Mouse (Mus musculus) heart, embryonic 16.5 days (tissue): ENCODE measurements around the gene Serpinb6c. TPM values are rescaled to one million over a fixed set of nuclear protein-coding genes. Genes with fewer than 3 reads are reported as not detected.

Source experiments
- ATAC-seq: fragments of 200-750 bp; cut with Nextera tagmentation; replicated peaks from 2 replicates; pipeline ENCODE4 v1.8.0; 2017; ENCODE audit warnings: moderate number of reproducible peaks; ENCODE audit not compliant: insufficient read depth, low FRiP score; ENCODE audit errors: extremely low read depth
- H3K27ac ChIP-seq: fragments of 300-500 bp; sonication (generic); 2 replicates; pipeline ENCODE4 v1.5.1; 2014; ENCODE audit warnings: mild to moderate bottlenecking, low read length, control low read depth, moderate library complexity
- H3K27me3 ChIP-seq: fragments of 300-500 bp; sonication (generic); 2 replicates; pipeline ENCODE4 v1.6.1; 2014; ENCODE audit warnings: low read length, mixed read lengths; ENCODE audit not compliant: control insufficient read depth, insufficient read depth
- H3K36me3 ChIP-seq: fragments of 300-500 bp; sonication (generic); 2 replicates; pipeline ENCODE4 v1.6.1; 2014; ENCODE audit not compliant: control insufficient read depth, insufficient read depth
- H3K4me1 ChIP-seq: fragments of 300-500 bp; sonication (generic); 2 replicates; pipeline ENCODE4 v1.6.1; 2014; ENCODE audit warnings: low read length, mixed read lengths; ENCODE audit not compliant: control insufficient read depth, insufficient read depth
- H3K4me2 ChIP-seq: fragments of 300-500 bp; sonication (generic); 2 replicates; pipeline ENCODE4 v1.6.1; 2014; ENCODE audit warnings: low read depth, mild to moderate bottlenecking, control low read depth, low read length
- H3K4me3 ChIP-seq: fragments of 300-500 bp; sonication (generic); 2 replicates; pipeline ENCODE4 v1.5.1; 2014; ENCODE audit warnings: mild to moderate bottlenecking, control low read depth, low read length
- H3K9ac ChIP-seq: fragments of 300-500 bp; sonication (generic); 2 replicates; pipeline ENCODE4 v1.6.1; 2014; ENCODE audit warnings: low read length, control low read depth
- H3K9me3 ChIP-seq: fragments of 300-500 bp; sonication (generic); replicated peaks from 2 replicates; pipeline ENCODE4 v1.6.1; 2016; ENCODE audit warnings: low read length; ENCODE audit not compliant: control insufficient read depth
- WGBS: fragments of 180-500 bp; shearing (Covaris S2); extraction: QIAGEN DNeasy Blood & Tissue Kit; methylation state at CpG from one replicate; pipeline ENCODE4 v1.1.7; 2014; 5-methylcytosine and 5-hydroxymethylcytosine counted together
- polyA plus RNA-seq: library from polyadenylated mRNA; unstranded; fragments of >200 nt; fragmentation: Nextera tagmentation; extraction: Ambion mirVana; gene quantifications from 2 replicates; pipeline ENCODE4 v1.2.1, GENCODE M21; 2015

Serpinb6c gene
- polyA plus RNA-seq, 1 experiment from 2014 or later = 0.33 TPM

- H3K27me3 ChIP-seq = no peaks in the 10 kb centered on the region
- no peak within 1 kb of the TSS for H3K9ac ChIP-seq
- H3K27ac ChIP-seq = no peak within 1 kb of the TSS
- no peaks in the 10 kb centered on the region for H3K9me3 ChIP-seq
- no peak within 1 kb of the TSS for H3K4me3 ChIP-seq
- 59% methylated on average over 1 of the region's 1 CpGs for WGBS
- no peak for ATAC-seq
- H3K4me2 ChIP-seq = no peak within 1 kb of the TSS
- H3K4me1 ChIP-seq = no peaks in the 10 kb centered on the region
- H3K36me3 ChIP-seq = no peaks in the 10 kb centered on the region
These were observed 62.2 kb downstream of the Serpinb6c start, which contains the start of gene Serpinb6e for GRCm38 (mm10) chr13:33843308-33843707. Gene Serpinb6e, minus strand, starts transcription at chr13:33843408.

GRCm38 (mm10) chr13:33830751-33831150 is 74.8 kb downstream of the Serpinb6c start:
- 77% methylated on average over 2 of the region's 2 CpGs for WGBS
- no peaks in the 10 kb centered on the region for H3K36me3 ChIP-seq
- no peak overlapping the region for H3K4me3 ChIP-seq
- no peaks in the 10 kb centered on the region for H3K4me1 ChIP-seq
- no peak for ATAC-seq
- no peak overlapping the region for H3K4me2 ChIP-seq
- no peaks in the 10 kb centered on the region for H3K27me3 ChIP-seq
- H3K9me3 ChIP-seq = peaks cover 2% of the 10 kb centered on the region; the same call in 1 of the 2 replicates
- H3K27ac ChIP-seq = no peak overlapping the region
- no peak overlapping the region for H3K9ac ChIP-seq

Other genes starting within 250 kb of the Serpinb6c start
- gene Serpinb6d, start 244.3 kb downstream of the Serpinb6c start, polyA plus RNA-seq = not detected in 2 replicates
- not detected in 2 replicates for gene Serpinb6e, start 62.3 kb downstream of the Serpinb6c start, polyA plus RNA-seq
- gene Nqo2, start 59.0 kb upstream of the Serpinb6c start, polyA plus RNA-seq = 27.6 and 28.9 TPM in 2 replicates
- 10.0 and 10.9 TPM in 2 replicates for gene Ripk1, start 96.7 kb upstream of the Serpinb6c start, polyA plus RNA-seq
- gene Serpinb6a, start 97.1 kb upstream of the Serpinb6c start, polyA plus RNA-seq = 63.6 and 65.8 TPM in 2 replicates
- gene Bphl, start 131.9 kb upstream of the Serpinb6c start, polyA plus RNA-seq = 47.7 and 54.6 TPM in 2 replicates
- gene Tubb2a, start 172.3 kb upstream of the Serpinb6c start, polyA plus RNA-seq = 166 and 171 TPM in 2 replicates
- gene Tubb2b, start 224.8 kb upstream of the Serpinb6c start, polyA plus RNA-seq = 52.1 and 56.8 TPM in 2 replicates